Mouse (Mus musculus) liver, embryonic 16.5 days (tissue): ENCODE data around the gene Cpne9. TPM values are rescaled to one million over a fixed set of nuclear protein-coding genes. Genes with fewer than 3 reads are reported as not detected.

Experiments used
- ATAC-seq: fragments of 200-750 bp; cut with Nextera tagmentation; 2 replicates; pipeline ENCODE4 v1.8.0; 2017; ENCODE audit warnings: low read depth, mild to moderate bottlenecking, moderate number of reproducible peaks, moderate library complexity
- H3K27ac ChIP-seq: fragments of 300-500 bp; sonication (generic); 2 replicates; pipeline ENCODE4 v1.5.1; 2014; ENCODE audit warnings: mild to moderate bottlenecking, low read length
- H3K27me3 ChIP-seq: fragments of 300-500 bp; sonication (generic); 2 replicates; pipeline ENCODE4 v1.6.1; 2014; ENCODE audit warnings: low read depth, low read length, mixed read lengths; ENCODE audit not compliant: control insufficient read depth, insufficient read depth
- H3K36me3 ChIP-seq: fragments of 300-500 bp; sonication (generic); 2 replicates; pipeline ENCODE4 v1.6.1; 2014; ENCODE audit warnings: mild to moderate bottlenecking; ENCODE audit not compliant: control insufficient read depth, insufficient read depth
- H3K4me1 ChIP-seq: fragments of 300-500 bp; sonication (generic); 2 replicates; pipeline ENCODE4 v1.6.1; 2014; ENCODE audit warnings: low read depth, low read length, mixed read lengths; ENCODE audit not compliant: control insufficient read depth
- H3K4me2 ChIP-seq: fragments of 300-500 bp; sonication (generic); 2 replicates; pipeline ENCODE4 v1.6.1; 2014; ENCODE audit warnings: low read depth, low read length, mixed read lengths
- H3K4me3 ChIP-seq: fragments of 300-500 bp; sonication (generic); 2 replicates; pipeline ENCODE4 v1.5.1; 2014; ENCODE audit warnings: low read depth, mild to moderate bottlenecking, low read length
- H3K9ac ChIP-seq: fragments of 300-500 bp; sonication (generic); 2 replicates; pipeline ENCODE4 v1.6.1; 2014; ENCODE audit warnings: low read depth, low read length
- H3K9me3 ChIP-seq: fragments of 300-500 bp; sonication (generic); replicated peaks from 2 replicates; pipeline ENCODE4 v1.6.1; 2016; ENCODE audit warnings: low read length; ENCODE audit not compliant: control insufficient read depth
- WGBS: fragments of 180-500 bp; shearing (Covaris S2); extraction: QIAGEN DNeasy Blood & Tissue Kit; methylation state at CpG from one replicate; pipeline ENCODE4 v1.1.7; 2014; ENCODE audit not compliant: insufficient replicate concordance; 5-methylcytosine and 5-hydroxymethylcytosine counted together
- polyA plus RNA-seq: library from polyadenylated mRNA; unstranded; fragments of >200 nt; fragmentation: Nextera tagmentation; extraction: Ambion mirVana; gene quantifications from 2 replicates; pipeline ENCODE4 v1.2.1, GENCODE M21; 2015

Cpne9 gene
- polyA plus RNA-seq, 1 experiment from 2014 or later: 0.02 TPM

- Histone ChIP-seq H3K27me3 (peaks cover 30% of the 10 kb centered on the region), H3K4me3 (no peak overlapping the region)
- ATAC-seq: no peak
These were observed 1.4 kb downstream of the Cpne9 start for GRCm38 (mm10) chr6:113283500-113283899.

GRCm38 (mm10) chr6:113284931-113285330, 2.8 kb downstream of the Cpne9 start:
- Histone ChIP-seq H3K36me3 (no peaks in the 10 kb centered on the region), H3K4me1 (no peaks in the 10 kb centered on the region), H3K4me3 (no peak overlapping the region), H3K27ac (no peak overlapping the region), H3K9ac (no peak overlapping the region), H3K9me3 (no peaks in the 10 kb centered on the region), H3K27me3 (peaks cover 30% of the 10 kb centered on the region), H3K4me2 (no peak overlapping the region)
- no peak for ATAC-seq
- WGBS: 47% methylated on average over 3 of the region's 3 CpGs

More at GRCm38 (mm10) chr6:113283500-113283899, 1.4 kb downstream of the Cpne9 start:
- no peaks in the 10 kb centered on the region for H3K36me3 ChIP-seq
- WGBS: 11% methylated on average over 6 of the region's 6 CpGs
- no peaks in the 10 kb centered on the region for H3K9me3 ChIP-seq
- no peaks in the 10 kb centered on the region for H3K4me1 ChIP-seq
- no peak overlapping the region for H3K27ac ChIP-seq
- no peak overlapping the region for H3K9ac ChIP-seq
- no peak overlapping the region for H3K4me2 ChIP-seq

GRCm38 (mm10) chr6:113286316-113286715, 4.2 kb downstream of the Cpne9 start:
- ATAC-seq: no peak
- WGBS: 35% methylated on average over 1 of the region's 1 CpGs

GRCm38 (mm10) chr6:113287236-113287635, 5.1 kb downstream of the Cpne9 start:
- H3K9ac ChIP-seq: no peak overlapping the region
- H3K4me1 ChIP-seq: no peaks in the 10 kb centered on the region
- H3K4me3 ChIP-seq: no peak overlapping the region
- peaks cover 24% of the 10 kb centered on the region for H3K27me3 ChIP-seq
- H3K27ac ChIP-seq: no peak overlapping the region
- no peak overlapping the region for H3K4me2 ChIP-seq
- H3K9me3 ChIP-seq: no peaks in the 10 kb centered on the region
- WGBS: 38% methylated on average over 4 of the region's 4 CpGs
- no peaks in the 10 kb centered on the region for H3K36me3 ChIP-seq
- no peak for ATAC-seq

More at GRCm38 (mm10) chr6:113286316-113286715, 4.2 kb downstream of the Cpne9 start:
- H3K4me1 ChIP-seq: no peaks in the 10 kb centered on the region
- H3K9me3 ChIP-seq: no peaks in the 10 kb centered on the region
- peaks cover 30% of the 10 kb centered on the region for H3K27me3 ChIP-seq
- H3K36me3 ChIP-seq: no peaks in the 10 kb centered on the region
- H3K9ac ChIP-seq: no peak overlapping the region
- H3K4me3 ChIP-seq: no peak overlapping the region
- no peak overlapping the region for H3K27ac ChIP-seq
- no peak overlapping the region for H3K4me2 ChIP-seq

GRCm38 (mm10) chr6:113289346-113289745, 7.2 kb downstream of the Cpne9 start:
- WGBS: 82% methylated on average over 15 of the region's 15 CpGs
- H3K27me3 ChIP-seq: peaks cover 3% of the 10 kb centered on the region
- ATAC-seq: no peak
- H3K36me3 ChIP-seq: no peaks in the 10 kb centered on the region
- H3K4me3 ChIP-seq: no peak overlapping the region
- no peak overlapping the region for H3K4me2 ChIP-seq
- H3K4me1 ChIP-seq: no peaks in the 10 kb centered on the region
- no peak overlapping the region for H3K27ac ChIP-seq
- H3K9me3 ChIP-seq: no peaks in the 10 kb centered on the region
- no peak overlapping the region for H3K9ac ChIP-seq

- Histone ChIP-seq H3K4me3 (no peak overlapping the region), H3K4me2 (no peak overlapping the region), H3K4me1 (no peaks in the 10 kb centered on the region), H3K9me3 (no peaks in the 10 kb centered on the region), H3K9ac (no peak overlapping the region), H3K36me3 (no peaks in the 10 kb centered on the region), H3K27ac (no peak overlapping the region), H3K27me3 (no peaks in the 10 kb centered on the region)
- ATAC-seq: no peak
- 60% methylated on average over 6 of the region's 6 CpGs for WGBS
These were observed 8.2 kb downstream of the Cpne9 start for GRCm38 (mm10) chr6:113290346-113290745.

GRCm38 (mm10) chr6:113292938-113293337, 10.8 kb downstream of the Cpne9 start:
- no peak overlapping the region for H3K4me3 ChIP-seq
- WGBS: 51% methylated on average over 5 of the region's 5 CpGs
- no peak overlapping the region for H3K4me2 ChIP-seq
- no peak overlapping the region for H3K27ac ChIP-seq
- no peaks in the 10 kb centered on the region for H3K27me3 ChIP-seq
- no peaks in the 10 kb centered on the region for H3K4me1 ChIP-seq
- H3K36me3 ChIP-seq: no peaks in the 10 kb centered on the region
- H3K9ac ChIP-seq: no peak overlapping the region
- no peak for ATAC-seq
- H3K9me3 ChIP-seq: no peaks in the 10 kb centered on the region

- no peak for ATAC-seq
- H3K27ac ChIP-seq: no peak overlapping the region
- no peaks in the 10 kb centered on the region for H3K4me1 ChIP-seq
- H3K4me3 ChIP-seq: no peak overlapping the region
- H3K9ac ChIP-seq: no peak overlapping the region
- 65% methylated on average over 2 of the region's 2 CpGs for WGBS
- H3K4me2 ChIP-seq: no peak overlapping the region
- H3K27me3 ChIP-seq: no peaks in the 10 kb centered on the region
- H3K36me3 ChIP-seq: no peaks in the 10 kb centered on the region
- H3K9me3 ChIP-seq: no peaks in the 10 kb centered on the region
These were observed 13.9 kb downstream of the Cpne9 start for GRCm38 (mm10) chr6:113296046-113296445.

GRCm38 (mm10) chr6:113296639-113297038, 14.5 kb downstream of the Cpne9 start:
- Histone ChIP-seq H3K4me2 (no peak overlapping the region), H3K4me3 (no peak overlapping the region), H3K9me3 (no peaks in the 10 kb centered on the region), H3K27me3 (no peaks in the 10 kb centered on the region), H3K27ac (no peak overlapping the region), H3K4me1 (no peaks in the 10 kb centered on the region), H3K36me3 (no peaks in the 10 kb centered on the region), H3K9ac (no peak overlapping the region)
- no peak for ATAC-seq
- WGBS: 33% methylated on average over 4 of the region's 4 CpGs
